Mouse (Mus musculus) thymus, adult 2 months (tissue): ENCODE results near the gene Mrpl43.

Experiments
- CTCF ChIP-seq: fragments of 200-500 bp; IDR thresholded peaks from 2 replicates; pipeline ENCODE4 v1.5.1; 2012; ENCODE audit warnings: mild to moderate bottlenecking, control low read depth, low read length, moderate library complexity, borderline replicate concordance; ENCODE audit not compliant: control insufficient read depth, poor library complexity, insufficient read depth; ENCODE audit errors: extremely low read depth
- POLR2A ChIP-seq: fragments of 200-500 bp; IDR thresholded peaks from 2 replicates; pipeline ENCODE4 v1.6.1; 2012; ENCODE audit warnings: mild to moderate bottlenecking, low read length, control low read depth, moderate library complexity; ENCODE audit not compliant: control insufficient read depth, poor library complexity, insufficient read depth; ENCODE audit errors: extremely low read depth

- TF ChIP-seq POLR2A = no peak
- TF ChIP-seq CTCF = no peak
Observed at GRCm38 (mm10) chr19:45014335-45014971, 8.2 kb upstream of the Mrpl43 start, which contains the start of gene Lzts2.
